Mouse (Mus musculus): ENCODE data around the gene Hivep2.

DNA sequence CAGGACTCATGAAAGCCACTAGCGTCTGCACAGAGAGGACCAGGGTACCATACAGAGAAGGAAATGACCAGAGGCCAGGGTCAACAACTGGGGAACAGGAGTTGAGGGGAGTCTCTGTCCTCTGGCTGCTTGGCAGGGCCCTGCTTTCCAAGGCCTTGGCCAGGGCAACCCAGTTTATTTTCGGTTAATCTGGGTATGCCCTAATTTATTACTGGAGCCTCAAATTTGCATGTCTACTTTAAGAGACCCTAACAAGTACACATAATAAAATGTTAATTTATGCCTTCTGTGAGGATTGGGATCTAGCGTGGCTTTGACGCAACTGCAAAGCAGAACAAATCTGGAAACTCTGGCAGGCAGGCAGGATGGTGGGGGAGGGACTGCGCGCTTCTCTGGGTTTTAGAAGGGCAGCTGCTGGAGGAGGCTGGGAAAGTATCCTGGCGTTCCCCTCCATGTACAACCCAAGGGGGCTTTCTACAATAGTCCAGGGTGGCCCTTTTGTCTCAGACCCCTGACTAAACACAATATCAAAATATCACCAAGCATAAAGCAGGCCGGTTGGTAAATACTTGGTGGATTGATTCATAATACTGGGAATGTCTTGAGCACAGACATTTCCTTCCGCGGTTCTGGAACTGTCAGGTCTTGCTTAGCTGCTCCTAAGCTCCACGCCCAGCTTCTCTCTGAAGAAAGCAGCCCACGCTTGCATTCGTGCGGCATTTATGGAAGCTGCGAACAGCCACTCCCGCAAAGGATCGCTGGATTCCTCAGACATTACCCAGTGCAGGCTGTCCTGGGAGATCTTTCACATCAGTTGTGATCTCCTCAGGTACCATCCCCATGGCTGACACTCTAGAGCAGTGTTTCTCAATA, 230.1 kb downstream of the Hivep2 start:
- TF ChIP-seq GATA1 (IDR thresholded peaks at IDR 0.05; ENCODE audit: borderline replicate concordance, low read length) (no peak), FLI1 (IDR thresholded peaks at IDR 0.05; ENCODE audit: low read length) (no peak)
